Mouse (Mus musculus): ENCODE data around the gene Wwox.

Gene Wwox

DNA sequence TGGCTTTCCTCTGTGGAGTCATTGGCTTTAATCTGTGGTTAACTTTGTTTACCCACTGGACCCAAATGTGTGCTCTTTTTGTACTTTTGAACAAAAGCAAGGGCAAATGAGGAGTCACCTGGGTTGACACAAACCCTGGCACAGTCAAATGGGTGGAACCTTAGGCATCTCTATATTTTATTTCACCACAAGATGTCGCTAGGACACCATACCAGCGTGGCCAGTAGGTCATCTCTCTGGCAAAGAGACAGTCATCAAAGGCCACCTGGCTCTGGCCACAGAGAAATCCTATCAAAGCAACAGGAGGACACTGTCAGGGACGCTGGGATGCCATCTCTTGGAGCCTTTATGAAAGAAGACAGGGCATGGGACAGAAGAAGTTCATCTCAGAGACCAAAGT is 101.7 kb downstream of the Wwox start:
- DNase-seq (ENCODE audit: low read depth, low spot score), result peak; percentile 2

DNA sequence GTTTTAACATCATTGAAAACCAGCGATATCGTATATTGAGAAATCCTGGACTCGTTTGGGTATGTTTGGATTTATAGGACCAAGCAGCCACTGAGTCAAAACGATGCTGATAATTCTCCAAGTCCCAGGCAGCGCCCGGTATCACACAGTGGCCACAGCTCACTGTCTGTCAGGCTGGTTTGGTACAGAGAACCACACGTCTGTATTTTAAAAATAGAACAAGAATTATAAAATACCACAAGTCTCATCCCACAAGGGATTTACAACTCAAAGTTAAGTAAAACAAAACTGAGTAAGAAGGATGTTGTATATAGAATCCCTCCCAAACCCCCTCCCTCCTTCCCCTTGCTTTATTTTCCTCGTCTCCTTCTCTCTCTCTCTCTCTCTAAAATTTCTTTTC is 108.9 kb downstream of the Wwox start:
- no peak for DNase-seq (ENCODE audit: low read depth, low spot score)

DNA sequence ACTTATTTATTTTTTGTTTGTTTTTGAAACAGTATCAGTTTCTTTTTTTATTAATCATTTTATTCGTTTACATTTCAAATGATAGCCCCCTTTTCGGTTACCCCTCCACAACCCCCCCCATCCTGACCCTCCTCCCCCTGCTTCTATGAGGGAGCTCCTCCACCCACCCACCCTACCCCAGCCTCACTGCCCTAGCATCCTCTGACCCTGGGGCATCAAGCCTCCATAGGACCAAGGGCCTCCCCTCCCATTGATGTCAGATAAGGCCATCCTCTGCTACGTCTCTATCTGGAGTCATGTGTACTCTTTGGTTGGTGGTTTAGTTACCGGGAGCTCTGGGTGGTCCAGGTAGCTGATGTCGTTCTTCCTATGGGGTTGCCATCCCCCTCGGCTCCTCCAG is 109.4 kb downstream of the Wwox start:
- no peak for DNase-seq (ENCODE audit: low read depth, low spot score)

DNA sequence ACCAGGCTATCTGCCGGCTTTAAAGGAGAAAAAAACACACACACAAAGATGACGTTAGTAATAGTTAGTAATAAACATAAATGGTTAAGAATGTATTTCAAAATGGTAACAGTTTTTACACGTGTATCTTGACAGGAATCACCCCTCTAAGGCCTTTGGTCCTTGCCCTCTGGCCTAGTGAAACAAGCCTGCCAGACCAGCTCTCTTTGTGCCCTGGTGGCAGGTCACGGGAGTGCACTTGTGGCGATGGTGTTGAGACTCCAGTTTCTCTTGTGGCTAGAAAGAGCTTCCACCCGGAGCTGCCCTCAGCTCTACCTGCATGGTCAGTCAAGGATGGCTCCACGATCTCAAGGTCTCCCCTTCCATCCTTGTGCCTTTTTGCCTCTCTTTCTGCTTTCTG is 110.6 kb downstream of the Wwox start:
- DNase-seq (ENCODE audit: low read depth, low spot score), result no peak

DNA sequence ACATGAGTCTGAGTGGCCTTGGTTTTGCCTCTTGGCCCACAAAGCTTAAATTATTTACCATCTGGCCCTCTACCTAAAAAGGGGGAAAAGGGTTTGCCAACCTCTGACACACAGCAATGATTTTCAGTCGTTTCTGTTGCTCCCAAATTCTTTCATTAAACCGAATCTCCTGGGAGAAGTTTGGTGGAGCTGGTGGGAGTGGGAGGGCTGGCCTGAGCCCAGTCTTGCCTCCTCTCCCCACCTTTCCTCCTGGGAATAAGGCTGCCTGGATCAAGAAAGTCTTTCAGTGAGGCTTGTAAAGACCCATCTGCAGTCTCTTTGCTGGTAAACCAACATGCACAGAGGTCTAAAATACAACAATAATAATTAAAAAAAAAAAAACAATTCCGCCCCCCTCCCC is 113.2 kb downstream of the Wwox start:
- DNase-seq (ENCODE audit: low read depth, low spot score), result no peak

DNA sequence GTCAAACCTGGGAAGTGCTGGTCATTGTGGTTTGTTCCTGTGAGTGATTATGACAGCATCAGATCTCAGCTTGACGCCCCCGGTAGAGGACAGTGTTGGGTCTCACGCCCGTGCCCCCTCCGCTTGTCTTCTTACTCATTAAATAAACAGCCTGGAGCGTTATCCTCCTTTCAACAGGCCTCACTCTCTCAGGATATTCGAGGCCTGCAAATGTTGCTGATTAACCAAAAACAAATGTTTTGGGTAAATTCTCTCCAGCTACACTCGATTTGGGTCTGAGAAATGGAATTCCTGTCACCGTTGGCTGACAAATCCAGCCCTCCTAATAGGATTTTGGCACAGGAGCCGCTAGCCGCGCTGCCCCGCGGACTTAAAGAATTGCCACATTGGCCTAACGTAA is 115.5 kb downstream of the Wwox start:
- DNase-seq (ENCODE audit: low read depth, low spot score), result no peak

DNA sequence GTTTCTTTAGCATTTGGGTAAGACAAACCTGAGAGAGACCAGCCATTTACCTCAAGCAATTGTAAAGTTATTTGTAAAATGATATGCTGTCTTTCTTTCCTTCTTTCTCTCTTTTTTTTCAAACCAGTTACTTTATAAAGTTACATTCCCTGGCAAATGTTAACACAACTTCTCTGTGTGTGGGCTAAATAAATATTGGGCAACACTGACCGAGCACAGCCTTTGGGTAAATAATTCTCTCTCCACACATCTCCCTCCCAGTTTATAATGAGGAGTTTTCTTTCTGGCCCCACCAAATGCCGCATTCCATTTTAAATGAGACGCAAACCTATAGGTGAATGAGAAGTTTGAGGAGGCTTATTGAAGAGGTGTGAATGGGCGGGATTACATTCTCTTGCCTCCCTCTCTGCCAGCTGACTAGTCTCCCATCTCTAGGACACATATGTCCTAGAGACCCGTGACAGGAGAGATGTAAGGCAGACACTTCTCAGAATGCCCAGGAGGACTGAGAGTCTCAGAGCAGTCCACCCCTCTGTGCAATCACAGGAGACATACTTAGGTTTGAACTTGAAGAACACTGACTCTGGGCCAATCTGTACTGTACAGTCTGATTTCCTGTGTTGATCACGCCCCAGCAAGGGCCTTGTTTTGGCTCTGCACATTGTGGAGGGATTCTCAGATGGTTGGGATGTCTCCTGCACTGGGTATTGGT is 116.2 kb downstream of the Wwox start:
- no peak for DNase-seq (ENCODE audit: low read depth, low spot score)

DNA sequence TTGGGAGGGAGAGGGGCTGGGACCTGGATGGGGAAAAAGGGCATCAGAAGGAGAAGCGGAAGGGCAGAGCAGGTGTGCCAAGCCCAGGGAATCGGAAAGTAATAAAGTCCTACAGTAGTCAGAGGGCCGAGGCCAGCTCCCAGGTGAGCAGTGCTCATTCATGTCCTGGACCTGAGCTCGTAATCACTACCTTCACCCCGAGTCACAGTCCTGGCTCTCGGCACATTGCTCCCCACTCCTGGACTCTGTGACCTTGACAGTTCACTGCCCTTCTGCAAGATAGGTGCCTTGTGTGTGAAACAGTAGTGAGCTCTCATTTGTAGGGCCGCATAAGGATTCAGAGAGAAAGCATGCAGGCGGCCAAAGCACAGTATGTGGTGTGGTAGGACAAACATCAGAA is 121.7 kb downstream of the Wwox start:
- DNase-seq (ENCODE audit: low read depth, low spot score), result no peak

DNA sequence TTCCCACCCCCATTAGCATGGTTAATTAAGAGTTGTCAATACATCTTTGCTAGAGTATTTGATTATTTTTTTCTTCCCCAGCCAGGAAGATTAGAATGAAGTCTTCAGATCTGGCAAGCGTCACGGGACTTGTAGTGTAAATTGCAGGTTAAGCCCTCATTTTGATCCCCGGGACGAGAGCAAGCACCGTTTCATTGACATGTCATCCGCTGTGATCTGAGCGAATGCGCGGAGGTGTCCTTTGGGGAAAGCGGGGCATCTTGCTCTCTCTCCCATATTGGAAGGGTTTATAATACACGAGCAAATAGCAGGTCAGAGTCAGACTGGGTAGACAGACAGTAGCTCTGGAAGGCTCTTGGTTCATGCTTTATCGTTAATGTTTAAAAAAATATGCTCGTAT is 123.0 kb downstream of the Wwox start:
- DNase-seq (ENCODE audit: low read depth, low spot score), result no peak

DNA sequence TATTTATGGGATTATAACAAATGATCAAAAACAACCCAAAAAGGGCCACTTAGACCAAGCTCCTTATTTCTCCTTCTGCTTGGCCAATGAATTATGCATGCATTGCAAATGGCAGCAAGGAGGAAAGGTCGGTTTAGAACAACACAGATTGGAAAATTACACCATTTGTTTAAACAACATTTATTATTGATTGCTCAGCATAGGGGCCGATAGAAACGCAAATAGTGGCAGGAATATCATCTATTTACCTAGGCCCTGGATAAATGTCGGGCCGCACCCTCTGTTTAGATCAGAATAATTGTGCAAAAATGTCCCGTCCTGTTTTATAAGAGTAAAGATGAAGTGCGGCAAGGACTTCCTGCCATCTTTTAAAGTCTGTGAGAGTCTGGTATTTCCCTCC is 123.9 kb downstream of the Wwox start:
- no peak for DNase-seq (ENCODE audit: low read depth, low spot score)

DNA sequence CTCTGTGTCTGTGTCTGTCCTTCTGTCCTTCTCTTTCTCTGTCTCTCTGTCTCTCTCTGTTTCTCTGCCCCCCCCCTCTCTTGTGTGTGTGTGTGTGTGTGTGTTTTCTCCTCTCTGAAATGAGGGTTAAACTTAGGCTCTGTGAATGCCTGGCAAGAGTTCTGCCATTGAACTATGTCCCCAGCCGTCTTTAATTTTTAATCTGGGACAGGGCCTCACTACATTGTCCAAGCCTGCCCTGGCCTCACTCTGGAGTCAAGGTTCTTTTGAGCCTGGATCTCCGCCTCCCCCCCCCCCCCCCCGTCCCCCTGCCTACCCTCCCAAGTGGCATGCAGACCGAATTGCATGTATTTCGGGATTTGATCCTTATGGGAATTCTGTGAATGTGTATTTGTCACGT is 124.6 kb downstream of the Wwox start:
- no peak for DNase-seq (ENCODE audit: low read depth, low spot score)

DNA sequence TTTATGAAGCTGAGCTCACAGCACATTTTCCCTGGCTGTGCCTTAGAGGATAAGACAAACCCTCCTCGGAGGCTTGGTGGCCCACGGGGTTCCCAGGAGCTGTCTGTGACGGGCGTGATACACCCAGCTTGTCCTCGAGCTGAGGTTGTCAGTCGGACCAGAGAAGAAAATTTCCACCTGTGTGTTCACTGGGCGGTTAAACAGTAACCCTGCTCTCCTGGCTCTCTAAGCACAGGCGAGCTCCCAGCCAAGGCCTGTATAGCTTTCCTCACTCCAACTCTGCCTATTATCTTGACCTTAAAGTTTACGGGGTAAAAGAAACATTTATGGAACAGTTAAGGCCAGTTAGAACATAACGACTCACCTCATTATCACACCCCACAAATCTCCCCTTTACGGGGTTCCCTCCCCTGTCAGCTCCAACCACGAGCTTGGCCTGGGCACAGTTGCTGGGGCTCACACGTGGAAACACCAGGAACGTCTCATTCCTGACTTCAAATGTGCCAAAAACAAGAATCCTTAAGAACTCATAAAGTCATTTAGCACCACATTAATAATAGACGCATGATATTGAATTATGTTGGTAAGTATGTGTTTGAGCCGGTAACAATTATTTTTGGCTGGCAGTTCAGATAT is 129.2 kb downstream of the Wwox start:
- no peak for DNase-seq (ENCODE audit: low read depth, low spot score)

DNA sequence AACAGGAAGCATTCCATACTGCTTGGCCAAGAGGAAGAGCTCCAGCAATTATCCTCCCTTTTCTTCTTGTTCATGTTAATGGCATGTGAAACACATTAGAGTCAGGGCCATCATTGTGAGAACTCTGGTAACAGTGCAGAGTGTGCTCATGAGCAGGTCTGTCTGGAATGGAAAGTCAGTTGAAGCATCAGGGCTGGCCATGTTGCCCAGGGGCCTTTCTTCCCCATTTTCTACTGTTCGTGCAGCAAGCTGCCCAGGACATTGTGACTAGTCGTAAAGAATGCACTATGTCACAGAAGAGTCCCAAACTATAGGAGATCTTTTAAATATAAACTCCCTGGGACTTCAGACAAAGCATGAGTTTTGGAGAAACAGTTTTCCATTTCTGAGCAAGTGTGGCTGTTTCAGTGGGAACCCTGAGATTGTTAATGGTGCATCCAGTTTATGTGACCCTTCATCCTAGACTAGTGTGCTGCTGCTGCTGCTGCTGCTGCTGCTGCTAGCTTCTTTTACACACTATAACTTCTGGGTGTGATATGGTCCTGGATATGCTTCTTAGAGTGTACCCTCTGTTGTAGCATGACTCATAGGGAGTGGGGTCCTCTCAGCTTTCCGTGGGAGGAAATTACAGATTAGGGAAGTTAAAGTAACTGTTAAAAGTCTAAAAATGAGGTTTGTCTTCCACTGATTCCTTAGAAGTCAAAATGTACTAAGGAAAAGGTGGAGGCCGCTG is 133.7 kb downstream of the Wwox start:
- no peak for DNase-seq (ENCODE audit: low read depth, low spot score)

DNA sequence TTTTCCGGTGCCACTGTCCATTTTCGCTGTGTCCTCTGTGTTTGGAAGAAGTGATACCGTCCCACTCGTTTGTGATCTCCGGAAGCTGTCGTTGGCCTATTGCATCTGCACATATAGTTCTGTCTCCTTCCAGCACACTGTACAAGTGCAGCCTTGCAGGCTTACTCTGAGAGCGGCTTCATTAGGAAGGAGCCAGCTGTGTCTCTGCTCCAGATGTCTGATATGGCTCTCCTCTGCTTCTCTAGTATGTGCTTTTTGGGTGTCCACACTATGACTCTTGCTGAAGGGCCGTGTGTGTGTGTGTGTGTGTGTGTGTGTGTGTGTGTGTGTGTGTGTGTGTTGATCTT is 134.3 kb downstream of the Wwox start:
- no peak for DNase-seq (ENCODE audit: low read depth, low spot score)

DNA sequence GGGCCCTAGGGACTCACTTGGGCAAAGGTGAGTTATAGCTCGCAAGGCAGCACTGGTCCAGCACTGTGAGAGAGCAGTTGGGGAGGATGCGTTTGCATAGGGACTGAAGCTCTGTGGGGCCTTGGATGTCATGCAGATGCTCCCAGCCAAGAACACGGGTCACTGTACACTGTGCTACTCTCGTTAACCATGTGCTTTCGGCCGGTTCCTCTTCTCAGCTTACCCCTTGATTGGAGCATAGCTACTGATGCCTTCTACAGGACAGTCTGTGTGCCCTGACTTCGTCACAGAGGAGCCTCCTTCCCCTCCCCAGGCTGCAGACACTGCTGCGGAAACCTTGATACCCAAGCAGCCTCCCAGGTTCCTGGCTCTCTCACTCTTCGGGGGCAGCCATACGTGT is 139.8 kb downstream of the Wwox start:
- DNase-seq (ENCODE audit: low read depth, low spot score), result no peak

DNA sequence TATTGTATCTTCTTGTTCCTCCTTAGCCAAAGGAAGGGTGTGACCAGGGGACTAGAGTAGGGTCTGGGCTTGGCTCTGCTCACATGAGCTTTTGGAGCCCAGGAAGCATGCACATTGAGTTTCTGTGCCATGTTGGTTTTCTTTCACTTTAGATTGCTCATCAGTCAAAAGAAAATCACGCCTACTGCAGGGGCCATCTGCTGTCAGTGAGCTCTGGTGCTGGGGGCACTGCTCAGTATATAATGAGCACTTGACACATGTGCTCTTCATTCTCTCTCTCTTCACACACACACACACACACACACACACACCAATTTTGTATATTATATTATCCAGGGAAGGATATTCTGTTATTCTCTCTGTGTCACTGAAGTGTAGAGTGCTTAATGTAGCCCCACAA is 141.2 kb downstream of the Wwox start:
- no peak for DNase-seq (ENCODE audit: low read depth, low spot score)

DNA sequence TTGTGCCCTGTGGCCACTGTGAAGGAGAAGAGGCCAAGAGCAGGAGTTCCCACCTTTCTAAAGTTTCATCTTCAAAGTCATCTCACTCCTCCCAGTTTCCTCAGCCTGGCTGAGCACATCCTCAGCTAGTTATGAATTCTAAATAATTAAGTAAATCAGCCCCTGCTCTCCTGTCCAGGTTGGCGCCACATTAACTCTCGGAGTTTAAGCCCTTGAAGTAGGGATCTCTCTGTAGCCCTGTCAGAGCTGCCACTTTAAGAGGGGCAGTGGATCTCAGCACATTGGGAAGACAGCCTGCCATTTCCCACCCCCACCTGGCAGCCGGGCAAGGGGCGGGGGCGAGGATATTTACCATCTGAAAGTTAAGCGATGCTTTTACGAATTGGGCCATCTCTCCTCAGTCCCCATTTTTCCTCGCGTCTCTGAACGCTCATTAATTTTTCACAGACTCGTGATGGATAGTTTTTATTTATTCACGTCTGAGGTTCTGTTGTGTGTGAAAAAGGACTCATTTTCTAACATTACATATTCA is 150.9 kb downstream of the Wwox start:
- no peak for DNase-seq (ENCODE audit: low read depth, low spot score)

DNA sequence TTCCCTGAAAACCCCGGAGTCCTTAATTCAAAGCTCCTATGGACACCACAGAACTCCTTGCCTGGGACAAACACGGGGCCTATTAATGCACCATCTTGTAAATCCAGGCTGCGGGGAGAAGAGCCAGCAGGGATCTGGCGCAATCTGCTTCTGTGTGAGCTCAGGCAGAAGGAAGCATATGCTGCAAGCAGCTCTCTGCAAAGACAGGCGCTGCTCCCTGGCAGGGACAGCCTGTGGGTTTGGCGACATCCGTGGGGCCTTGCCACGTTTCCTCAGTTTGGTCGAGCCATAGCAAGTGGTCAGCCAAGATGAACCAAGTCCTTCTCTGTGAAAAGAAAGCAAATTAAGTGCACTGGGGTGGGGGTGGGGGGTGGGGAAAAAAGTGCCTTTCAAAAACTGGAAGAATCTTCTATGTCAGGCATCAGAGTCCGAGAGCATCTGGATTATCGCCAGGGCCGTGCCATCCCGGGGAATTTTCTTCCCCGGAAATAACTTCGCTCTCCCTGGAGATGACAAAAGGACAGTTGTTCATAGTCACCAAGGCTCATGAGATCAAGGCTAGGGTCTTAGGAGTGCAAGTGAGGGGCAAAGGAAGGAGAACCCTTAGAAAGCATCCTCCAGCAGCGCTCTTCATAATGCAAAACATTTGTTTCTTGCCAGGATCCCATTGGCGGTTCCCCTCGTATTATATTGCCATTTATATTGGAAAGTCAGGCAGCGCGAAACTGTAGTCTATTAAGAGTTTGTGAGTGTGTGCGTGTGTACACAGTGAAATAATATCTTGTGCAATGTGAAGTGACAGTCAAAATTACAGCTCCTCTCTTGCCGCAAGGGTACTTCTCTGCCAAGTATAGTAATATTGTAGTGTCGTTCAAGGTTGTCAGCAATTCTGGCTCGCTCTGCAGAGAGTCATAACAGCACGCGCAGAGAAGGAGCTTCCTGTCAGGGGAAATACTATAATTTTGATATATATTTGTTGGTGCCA is 152.1 kb downstream of the Wwox start:
- DNase-seq (ENCODE audit: low read depth, low spot score), result peak; percentile 53

DNA sequence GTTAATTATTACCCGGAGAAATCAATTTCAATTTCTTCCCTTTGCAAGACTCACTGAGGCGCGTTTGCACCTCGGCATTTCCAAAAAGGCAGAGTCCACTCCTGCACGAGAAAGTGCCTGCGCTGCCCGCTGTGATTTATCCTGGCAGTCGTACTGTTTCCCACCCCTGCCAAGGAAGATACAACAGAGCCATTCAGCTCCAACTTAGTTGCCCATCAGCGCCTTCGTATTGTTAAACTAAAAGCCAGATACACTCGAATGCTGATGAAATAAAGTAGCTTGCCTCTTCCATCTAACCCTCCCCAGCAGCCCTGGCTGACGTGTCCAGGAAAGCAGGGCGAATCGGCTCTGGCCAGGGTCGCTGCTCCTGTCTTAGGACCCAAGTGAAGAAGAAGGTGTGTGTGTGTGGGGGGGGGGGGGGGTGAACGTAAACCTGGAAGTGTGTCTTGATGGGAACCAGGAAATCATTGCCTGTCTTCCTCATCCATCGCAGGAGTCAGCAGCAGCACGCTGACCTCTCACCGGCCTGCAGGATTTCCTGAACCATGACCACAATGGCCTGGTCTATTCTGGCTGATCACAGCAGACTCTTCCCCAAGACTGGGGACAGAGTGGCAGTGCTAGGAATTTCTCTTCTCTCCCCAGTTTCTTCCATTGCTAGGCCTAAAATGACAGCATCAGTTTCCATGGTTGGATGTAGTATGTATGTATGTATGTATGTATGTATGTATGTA is 154.1 kb downstream of the Wwox start:
- no peak for DNase-seq (ENCODE audit: low read depth, low spot score)

DNA sequence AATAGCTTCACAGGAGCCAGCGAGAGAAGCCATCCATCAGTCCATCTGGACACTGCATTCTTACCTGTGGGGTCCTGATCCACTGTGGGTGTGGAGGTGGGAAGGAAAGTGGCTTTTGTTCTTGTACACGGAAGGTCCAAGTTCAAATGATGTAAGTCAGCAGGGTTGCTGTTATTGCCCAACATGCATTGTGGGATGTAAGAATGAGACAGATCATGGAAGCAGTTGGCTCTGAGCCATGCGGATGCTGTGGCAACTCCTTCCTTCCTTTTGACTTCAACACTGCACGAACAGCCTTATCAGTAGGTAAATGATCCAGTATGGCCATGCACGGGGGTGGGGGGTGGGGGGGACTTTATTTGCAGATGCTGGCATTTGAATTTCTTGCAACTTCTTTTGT is 155.4 kb downstream of the Wwox start:
- no peak for DNase-seq (ENCODE audit: low read depth, low spot score)

DNA sequence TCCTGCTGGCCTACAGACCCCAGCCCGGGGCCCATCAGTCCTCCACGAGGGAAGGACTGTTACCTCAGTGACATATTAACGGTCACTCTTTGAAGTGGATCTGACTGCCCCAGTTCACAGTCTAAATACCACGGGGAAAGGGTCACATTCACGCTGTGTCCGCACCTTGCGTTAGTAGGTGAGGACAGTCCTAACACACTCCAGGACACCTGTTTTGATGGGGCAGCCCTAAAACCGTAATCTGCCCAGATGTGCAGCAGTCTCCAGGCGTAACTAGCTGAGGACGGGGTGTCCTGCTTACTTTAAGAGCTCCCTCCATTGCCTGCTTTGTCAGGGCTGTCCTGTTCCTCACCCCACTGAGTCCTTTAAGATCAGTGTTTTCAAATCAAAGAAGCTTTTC is 160.1 kb downstream of the Wwox start:
- DNase-seq (ENCODE audit: low read depth, low spot score), result no peak

All from telencephalon, adult 2 months (tissue).